Mouse (Mus musculus) lung, postnatal 0 days (tissue): ENCODE results near the gene Tcaf3.

Experiments
- CTCF ChIP-seq: IDR thresholded peaks from 2 replicates; pipeline ENCODE4 v1.5.1; 2016; ENCODE audit warnings: antibody characterized with exemption, mild to moderate bottlenecking
- EP300 ChIP-seq: IDR thresholded peaks from 2 replicates; pipeline ENCODE4 v1.6.1; 2016; ENCODE audit warnings: antibody characterized with exemption, mild to moderate bottlenecking, control low read depth

DNA sequence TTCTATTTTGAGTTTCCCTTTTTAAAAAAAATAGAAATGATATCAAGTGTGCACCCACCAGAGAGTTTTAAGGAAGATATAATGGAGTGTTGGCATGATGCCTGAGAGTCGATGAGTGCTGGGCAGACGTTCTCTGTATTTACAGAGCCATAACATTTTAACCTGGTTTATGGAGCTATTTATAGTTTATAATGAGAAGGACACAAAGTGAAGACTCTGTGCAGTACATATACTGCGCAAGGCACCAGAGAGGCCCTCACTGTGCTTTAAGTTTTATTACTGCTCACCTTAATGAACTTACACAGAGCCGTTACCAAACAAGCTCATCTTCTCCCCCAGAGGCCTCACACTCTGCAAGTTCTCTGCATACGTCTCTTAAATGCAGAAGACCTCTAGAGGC is 36.6 kb downstream of the Tcaf3 start:
- no peak for TF ChIP-seq CTCF
- no peak for TF ChIP-seq EP300
